Mouse (Mus musculus): ENCODE data around the gene Hecw1.

GRCm38 (mm10) chr13:14500251-14500650 is 22.8 kb downstream of the Hecw1 start:
- no peak for TF ChIP-seq EP300 (optimal IDR thresholded peaks at IDR 0.05)
- no peak for TF ChIP-seq CTCF (IDR thresholded peaks at IDR 0.05; ENCODE audit: low read depth)
